In the genomic region with DNA sequence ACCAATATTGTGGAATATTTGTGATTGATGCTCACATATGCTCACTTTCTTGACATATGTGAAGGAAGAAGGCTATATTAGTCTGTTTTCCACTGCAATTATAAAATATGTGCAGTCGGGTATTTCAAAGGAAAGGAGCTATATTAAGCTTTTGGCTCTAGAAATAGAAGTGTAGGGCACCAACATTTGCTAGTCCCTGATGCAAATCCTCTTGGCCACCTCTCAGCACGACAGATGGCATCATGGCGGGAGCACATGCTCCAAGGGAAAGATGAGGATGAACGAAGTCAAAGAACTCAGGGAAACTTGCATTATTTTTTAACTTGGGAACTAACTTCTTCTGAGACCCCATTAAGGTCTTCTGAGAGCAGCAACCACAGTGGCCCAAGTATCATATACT, we compare ENCODE assay signal across 12 mouse cellular contexts.
DNase-seq lines count a peak whose midpoint lies in the region; ATAC-seq lines count a peak whose summit lies in the region.
"Had no signal": no experiment of that assay in that cellular context is flagged by ENCODE, and none has a peak within 500 bp of the region (broad histone marks: within the 10 kb centered on the region; RNA-seq: fewer than 3 reads in every experiment).

No protein-coding gene starts in this region.

- H3K36me3 ChIP-seq in hindbrain, embryonic 13.5 days: no peaks in the 10 kb centered on the region
- H3K36me3 ChIP-seq in hindbrain, embryonic 16.5 days (ENCODE audit: control insufficient read depth, insufficient read depth, low read length): no peaks in the 10 kb centered on the region
- H3K36me3 ChIP-seq: heart, embryonic 13.5 days; limb, embryonic 10.5 days; midbrain, embryonic 10.5 days had no signal

- H3K27me3 ChIP-seq in hindbrain, embryonic 13.5 days: no peaks in the 10 kb centered on the region
- H3K27me3 ChIP-seq in hindbrain, embryonic 16.5 days (replicated peaks; ENCODE audit: control insufficient read depth, insufficient read depth, low read length): no peaks in the 10 kb centered on the region
- H3K27me3 ChIP-seq: heart, embryonic 13.5 days had no signal

- H3K4me2 ChIP-seq in hindbrain, embryonic 13.5 days: no peak overlapping the region
- H3K4me2 ChIP-seq in hindbrain, embryonic 16.5 days (ENCODE audit: low read length): no peak overlapping the region
- H3K4me2 ChIP-seq: heart, embryonic 13.5 days had no signal

- H3K27ac ChIP-seq in hindbrain, embryonic 13.5 days: no peak overlapping the region
- no peak overlapping the region for H3K27ac ChIP-seq in hindbrain, embryonic 16.5 days (ENCODE audit: low read depth, low read length)
- H3K27ac ChIP-seq: heart, embryonic 13.5 days; limb, embryonic 10.5 days; midbrain, embryonic 10.5 days had no signal

- no peaks in the 10 kb centered on the region for H3K9me3 ChIP-seq in hindbrain, embryonic 13.5 days
- H3K9me3 ChIP-seq in hindbrain, embryonic 16.5 days (ENCODE audit: control insufficient read depth, low read length): no peaks in the 10 kb centered on the region
- H3K9me3 ChIP-seq: heart, embryonic 13.5 days; limb, embryonic 10.5 days; midbrain, embryonic 10.5 days had no signal

- H3K4me3 ChIP-seq in hindbrain, embryonic 13.5 days: no peak overlapping the region
- no peak overlapping the region for H3K4me3 ChIP-seq in hindbrain, embryonic 16.5 days (ENCODE audit: low read length)
- H3K4me3 ChIP-seq: heart, embryonic 13.5 days; limb, embryonic 10.5 days; midbrain, embryonic 10.5 days had no signal

- 0 out of 2 replicates have a peak, but pooled peaks cover 3% of the 10 kb centered on the region for H3K4me1 ChIP-seq in hindbrain, embryonic 13.5 days (replicated peaks)
- no peaks in the 10 kb centered on the region for H3K4me1 ChIP-seq in hindbrain, embryonic 16.5 days (ENCODE audit: control insufficient read depth, insufficient read depth, low read depth, low read length)
- H3K4me1 ChIP-seq: heart, embryonic 13.5 days; limb, embryonic 10.5 days; midbrain, embryonic 10.5 days had no signal

- WGBS in hindbrain, embryonic 13.5 days: 89% methylated on average over 4 of the region's 4 CpGs
- WGBS in hindbrain, embryonic 16.5 days: 82% methylated on average over 4 of the region's 4 CpGs

- DNase-seq in cerebellum, adult 8-10 months: peak; percentile 69
- peak; percentile 14 for DNase-seq in left cerebral cortex, adult 11 months (ENCODE audit: low spot score)
- DNase-seq in right cerebral cortex, postnatal 25 days: peak; percentile 28
- no peak for DNase-seq in adrenal gland, postnatal 4 days (ENCODE audit: low spot score in 2 of 2)
- DNase-seq: lung, adult 18-20 months had no signal

- peak; percentile 89 for ATAC-seq in frontal cortex, adult (ENCODE audit: low TSS enrichment)
- ATAC-seq in hindbrain, embryonic 13.5 days (ENCODE audit: low FRiP score): no peak
- ATAC-seq in hindbrain, embryonic 16.5 days: no peak
- ATAC-seq: inflammation-experienced regulatory T-cells, adult 6 months had no signal

- no peak overlapping the region for H3K9ac ChIP-seq in hindbrain, embryonic 13.5 days
- no peak overlapping the region for H3K9ac ChIP-seq in hindbrain, embryonic 16.5 days (ENCODE audit: low read depth, low read length)
- H3K9ac ChIP-seq: heart, embryonic 13.5 days had no signal

Comparison
In these comparisons a context has a peak if more than half of its experiments do, and no peak if none do; other contexts are left out.
1. DNase-seq: peak in cerebellum, adult 8-10 months (single experiment), left cerebral cortex, adult 11 months (single experiment) and right cerebral cortex, postnatal 25 days (single experiment); none in adrenal gland, postnatal 4 days (0 of 2).